Mouse (Mus musculus) liver, postnatal 0 days (tissue): ENCODE measurements around the gene Arap1.

ENCODE experiments used
- CTCF ChIP-seq: sonication (generic); IDR thresholded peaks from 2 replicates; pipeline ENCODE4 v1.5.1; 2016; ENCODE audit warnings: antibody characterized with exemption, low read depth
- EP300 ChIP-seq: IDR thresholded peaks from 2 replicates; pipeline ENCODE4 v1.6.1; 2016; ENCODE audit warnings: antibody characterized with exemption, low read depth, mild to moderate bottlenecking

DNA sequence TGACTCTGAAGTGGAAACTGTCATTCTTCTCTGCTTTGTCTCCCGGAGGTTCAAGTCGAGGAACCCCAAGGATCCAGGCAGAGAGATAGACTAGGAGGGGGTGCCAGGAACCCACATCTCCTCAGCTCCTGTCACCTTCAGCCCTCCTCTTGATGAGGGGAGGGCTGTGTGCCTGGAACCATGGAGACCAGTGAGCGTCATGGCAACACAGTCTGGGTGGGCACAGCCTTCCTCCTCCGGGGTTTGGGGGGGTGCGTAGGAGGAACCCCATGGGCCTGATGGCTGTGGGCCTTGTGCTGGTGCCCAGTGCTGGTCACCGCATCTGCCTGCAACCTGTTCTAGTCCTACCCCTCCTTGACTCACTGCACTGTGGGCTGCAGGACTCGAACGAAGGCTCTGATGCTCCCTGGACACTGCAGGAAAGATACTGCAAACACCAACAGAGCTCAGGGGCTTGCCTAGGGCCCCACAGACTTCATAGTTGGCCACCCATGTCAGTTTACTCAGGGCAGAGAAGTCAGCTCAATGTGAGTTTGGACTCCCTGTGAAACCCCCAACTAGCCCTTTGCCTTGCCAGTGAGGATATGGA, 67.7 kb downstream of the Arap1 start:
- TF ChIP-seq CTCF (no peak), EP300 (no peak)
